Mouse (Mus musculus): Measurements from ENCODE around the gene Olfr926. TPM values are rescaled to one million over a fixed set of nuclear protein-coding genes. Genes with fewer than 3 reads are reported as not detected.

The Olfr926 gene
- polyA plus RNA-seq (2014; fragmentation: Illumina TruSeq; extraction: RNeasy Lipid Tissue Mini Kit (QIAGEN cat#74804); ENCODE audit: low read depth, low replicate concordance), result not detected

GRCm38 (mm10) chr9:38876826-38877225 lies at the start of gene Olfr926:
Gene Olfr926, plus strand, starts transcription at chr9:38877126.

GRCm38 (mm10) chr9:38844149-38844548 lies 32.8 kb upstream of the Olfr926 start, which contains the start of gene Olfr924:
Gene Olfr924, plus strand, starts transcription at chr9:38844449.

GRCm38 (mm10) chr9:38854760-38855159 lies 22.2 kb upstream of the Olfr926 start, which contains the start of gene Olfr26:
Gene Olfr26, plus strand, starts transcription at chr9:38855060.

Other genes starting within 250 kb of the Olfr926 start
- gene Olfr916, start 217.3 kb upstream of the Olfr926 start, polyA plus RNA-seq (2014; fragmentation: Illumina TruSeq; extraction: RNeasy Lipid Tissue Mini Kit (QIAGEN cat#74804); ENCODE audit: low read depth, low replicate concordance), result not detected
- gene Olfr917, start 211.3 kb upstream of the Olfr926 start, polyA plus RNA-seq (2014; fragmentation: Illumina TruSeq; extraction: RNeasy Lipid Tissue Mini Kit (QIAGEN cat#74804); ENCODE audit: low read depth, low replicate concordance), result not detected
- not detected for gene Olfr918, start 202.5 kb upstream of the Olfr926 start, polyA plus RNA-seq (2014; fragmentation: Illumina TruSeq; extraction: RNeasy Lipid Tissue Mini Kit (QIAGEN cat#74804); ENCODE audit: low read depth, low replicate concordance)
- not detected for gene Olfr919, start 173.5 kb upstream of the Olfr926 start, polyA plus RNA-seq (2014; fragmentation: Illumina TruSeq; extraction: RNeasy Lipid Tissue Mini Kit (QIAGEN cat#74804); ENCODE audit: low read depth, low replicate concordance)
- 128 TPM for gene Vwa5a, start 158.9 kb upstream of the Olfr926 start, polyA plus RNA-seq (2014; fragmentation: Illumina TruSeq; extraction: RNeasy Lipid Tissue Mini Kit (QIAGEN cat#74804); ENCODE audit: low read depth, low replicate concordance)
- 2.1 TPM for gene Olfr920, start 124.8 kb upstream of the Olfr926 start, polyA plus RNA-seq (2014; fragmentation: Illumina TruSeq; extraction: RNeasy Lipid Tissue Mini Kit (QIAGEN cat#74804); ENCODE audit: low read depth, low replicate concordance)
- gene Olfr921, start 104.1 kb upstream of the Olfr926 start, polyA plus RNA-seq (2014; fragmentation: Illumina TruSeq; extraction: RNeasy Lipid Tissue Mini Kit (QIAGEN cat#74804); ENCODE audit: low read depth, low replicate concordance), result not detected
- not detected for gene Olfr922, start 62.5 kb upstream of the Olfr926 start, polyA plus RNA-seq (2014; fragmentation: Illumina TruSeq; extraction: RNeasy Lipid Tissue Mini Kit (QIAGEN cat#74804); ENCODE audit: low read depth, low replicate concordance)
- not detected for gene Olfr923, start 50.6 kb upstream of the Olfr926 start, polyA plus RNA-seq (2014; fragmentation: Illumina TruSeq; extraction: RNeasy Lipid Tissue Mini Kit (QIAGEN cat#74804); ENCODE audit: low read depth, low replicate concordance)
- gene Olfr924, start 32.7 kb upstream of the Olfr926 start, polyA plus RNA-seq (2014; fragmentation: Illumina TruSeq; extraction: RNeasy Lipid Tissue Mini Kit (QIAGEN cat#74804); ENCODE audit: low read depth, low replicate concordance), result not detected
- not detected for gene Olfr26, start 22.1 kb upstream of the Olfr926 start, polyA plus RNA-seq (2014; fragmentation: Illumina TruSeq; extraction: RNeasy Lipid Tissue Mini Kit (QIAGEN cat#74804); ENCODE audit: low read depth, low replicate concordance)
- gene Olfr930, start 52.7 kb downstream of the Olfr926 start, polyA plus RNA-seq (2014; fragmentation: Illumina TruSeq; extraction: RNeasy Lipid Tissue Mini Kit (QIAGEN cat#74804); ENCODE audit: low read depth, low replicate concordance), result not detected
- gene Olfr933, start 95.2 kb downstream of the Olfr926 start, polyA plus RNA-seq (2014; fragmentation: Illumina TruSeq; extraction: RNeasy Lipid Tissue Mini Kit (QIAGEN cat#74804); ENCODE audit: low read depth, low replicate concordance), result not detected
- not detected for gene Olfr934, start 111.2 kb downstream of the Olfr926 start, polyA plus RNA-seq (2014; fragmentation: Illumina TruSeq; extraction: RNeasy Lipid Tissue Mini Kit (QIAGEN cat#74804); ENCODE audit: low read depth, low replicate concordance)
- gene Olfr935, start 122.6 kb downstream of the Olfr926 start, polyA plus RNA-seq (2014; fragmentation: Illumina TruSeq; extraction: RNeasy Lipid Tissue Mini Kit (QIAGEN cat#74804); ENCODE audit: low read depth, low replicate concordance), result not detected
- gene Olfr146, start 146.3 kb downstream of the Olfr926 start, polyA plus RNA-seq (2014; fragmentation: Illumina TruSeq; extraction: RNeasy Lipid Tissue Mini Kit (QIAGEN cat#74804); ENCODE audit: low read depth, low replicate concordance), result not detected
- gene Olfr937, start 187.8 kb downstream of the Olfr926 start, polyA plus RNA-seq (2014; fragmentation: Illumina TruSeq; extraction: RNeasy Lipid Tissue Mini Kit (QIAGEN cat#74804); ENCODE audit: low read depth, low replicate concordance), result not detected
- not detected for gene Olfr938, start 201.8 kb downstream of the Olfr926 start, polyA plus RNA-seq (2014; fragmentation: Illumina TruSeq; extraction: RNeasy Lipid Tissue Mini Kit (QIAGEN cat#74804); ENCODE audit: low read depth, low replicate concordance)

All from sigmoid colon, adult 10 weeks (tissue).